Mouse (Mus musculus) Patski (cell line): ENCODE results near the gene Dlg3. TPM values are rescaled to one million over a fixed set of nuclear protein-coding genes. Genes with fewer than 3 reads are reported as not detected.
A peak's percentile ranks its signal among the peaks of the same experiment; 100 is the strongest.

Experiments
- ATAC-seq: fragments of 100-300 bp; one replicate; pipeline ENCODE4 v1.8.0; 2021
- CTCF ChIA-PET: fragments of 350-600 bp; sonication (Branson Sonifier 250); formaldehyde crosslinking; loops from one replicate; lab custom pipeline; 2022; ENCODE audit warnings: inconsistent platforms; lab: Charles Lee
- POLR2A ChIA-PET: fragments of 350-600 bp; sonication (Branson Sonifier 250); formaldehyde crosslinking; loops from one replicate; lab custom pipeline; 2022; ENCODE audit warnings: antibody characterized with exemption, inconsistent platforms; lab: Charles Lee
- DNase-seq: peaks from one replicate; pipeline ENCODE4 v3.0.0-alpha.2; 2011; ENCODE audit warnings: low read depth, low spot score
- H3K27me3 ChIP-seq: fragments of 371-371 bp; one replicate; pipeline ENCODE4 v1.5.1; 2021
- CTCF ChIP-seq: fragments of 100-300 bp; IDR thresholded peaks from one replicate; pipeline ENCODE4 v1.5.1; 2021
- in situ Hi-C: fragments of 300-500 bp; cut with MboI; formaldehyde crosslinking; loops from 3 replicates; pipeline ENCODE4 v1.11.1; 2018; ENCODE audit warnings: low pct_unique_long_range_greater_than_20kb, mixed read lengths
- polyA plus RNA-seq: library from polyadenylated mRNA; unstranded; gene quantifications from one replicate; pipeline ENCODE4 v1.2.3, GENCODE M21; 2021

The Dlg3 gene
- 24.0 TPM for polyA plus RNA-seq

DNA sequence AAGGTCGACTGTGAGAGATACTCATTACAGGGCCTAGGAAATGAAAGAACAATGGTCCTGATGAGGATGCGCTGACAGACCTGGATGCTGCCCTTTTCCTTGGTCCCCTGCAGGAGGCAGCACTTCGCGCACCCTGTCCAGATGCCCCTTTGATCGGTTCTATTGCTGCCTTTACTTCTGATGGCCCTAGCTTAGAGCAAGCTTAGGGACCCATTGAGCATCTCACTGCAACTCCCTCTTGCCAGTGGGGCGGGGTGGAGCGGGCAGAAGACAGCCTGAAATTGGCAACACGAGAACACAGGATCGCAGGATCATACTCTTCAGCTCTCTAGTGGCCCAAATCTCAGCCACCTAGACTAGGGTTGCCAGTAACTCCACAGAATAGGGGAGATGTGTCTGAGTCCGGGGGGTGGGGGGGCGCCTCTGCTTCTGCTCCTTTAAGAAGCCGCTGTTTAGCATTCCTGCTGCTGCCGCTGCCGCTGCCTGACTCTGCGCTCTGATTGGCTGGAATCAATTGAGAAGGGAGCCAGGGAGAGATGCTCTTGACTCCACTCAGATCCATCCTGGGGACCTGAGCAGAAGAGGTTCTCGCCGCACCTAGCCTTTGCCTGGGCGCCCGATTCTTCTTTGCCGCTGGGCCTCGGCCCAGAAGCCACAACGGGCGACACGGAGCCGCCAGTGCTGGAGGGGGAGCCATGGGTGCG is at the start of gene Dlg3:
TSS of gene Dlg3 (plus strand) at position 542 of the 704 bp plus-strand sequence.
- CTCF ChIA-PET = no interaction called here
- POLR2A ChIA-PET = no interaction called here
- peaks cover 6% of the 10 kb centered on the region for H3K27me3 ChIP-seq
- no peak for DNase-seq
- TF ChIP-seq CTCF = no peak
- ATAC-seq = peak; percentile 65
- in situ Hi-C loops = loop anchor here (10.0 kb wide), 1 partner anchor 57 kb away; no protein-coding TSS in a partner anchor

- DNase-seq (no peak), ATAC-seq (no peak)
- TF ChIP-seq CTCF = no peak
- in situ Hi-C loops = no loop called here
- POLR2A ChIA-PET = no interaction called here
- CTCF ChIA-PET = interaction anchor here (1.1 to 1.4 kb wide), 4 partner anchors 8 to 75 kb away, joined by 3 read pairs; no protein-coding TSS in a partner anchor
- H3K27me3 ChIP-seq = peaks cover 6% of the 10 kb centered on the region
These were observed 38.6 kb upstream of the Dlg3 start for GRCm38 (mm10) chrX:100728947-100729346.

- in situ Hi-C loops = loop anchor here (10.0 kb wide), 1 partner anchor 105 kb away; the partner anchor contains the start of genes Kif4 and Pdzd11
- TF ChIP-seq CTCF = no peak
- H3K27me3 ChIP-seq = peaks cover 6% of the 10 kb centered on the region
- ChIA-PET CTCF (interaction anchor here (1.1 to 1.4 kb wide), 4 partner anchors 9 to 76 kb away, joined by 3 read pairs; no protein-coding TSS in a partner anchor), POLR2A (interaction anchor here (0.6 to 0.7 kb wide), 4 partner anchors 16 to 1365 kb away, joined by 3 to 7 read pairs (median 4); no protein-coding TSS in a partner anchor)
- ATAC-seq = peak; percentile 83
- DNase-seq = no peak
These were observed 37.8 kb upstream of the Dlg3 start, which contains the start of gene Gdpd2 for GRCm38 (mm10) chrX:100729665-100730188. Gdpd2 (plus strand) TSS chrX:100729873.

DNA sequence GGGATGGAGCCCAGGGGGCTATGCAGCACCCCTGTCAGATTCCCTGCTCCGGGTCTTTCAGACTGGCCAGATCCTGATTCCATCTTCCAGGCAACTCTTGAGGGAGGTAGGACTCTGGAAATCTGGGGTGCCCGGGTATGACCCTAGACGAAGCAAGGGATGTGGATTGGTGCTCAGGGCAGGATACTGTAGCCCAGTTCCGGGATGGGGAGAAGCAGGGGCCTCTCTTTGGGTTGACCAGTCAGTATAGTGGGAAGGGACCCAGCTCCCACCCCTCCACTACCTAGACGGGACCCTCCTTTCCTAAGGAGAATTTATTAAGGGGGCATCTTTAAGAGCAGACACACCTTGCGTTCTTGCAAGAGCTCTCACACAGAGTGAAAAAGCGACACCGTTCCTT is 37.3 kb upstream of the Dlg3 start:
- ATAC-seq (no peak), DNase-seq (no peak)
- H3K27me3 ChIP-seq = peaks cover 4% of the 10 kb centered on the region
- in situ Hi-C loops = loop anchor here (10.0 kb wide), 1 partner anchor 105 kb away; the partner anchor contains the start of genes Kif4 and Pdzd11
- ChIA-PET POLR2A (interaction anchor here (0.7 kb wide), 2 partner anchors 16 to 598 kb away, joined by 5 to 7 read pairs; no protein-coding TSS in a partner anchor), CTCF (interaction anchor here (1.2 to 1.4 kb wide), 2 partner anchors 9 to 10 kb away, joined by 3 read pairs; no protein-coding TSS in a partner anchor)
- TF ChIP-seq CTCF = no peak

GRCm38 (mm10) chrX:100734359-100734758 is 33.2 kb upstream of the Dlg3 start:
- in situ Hi-C loops = loop anchor here (10.0 kb wide), 1 partner anchor 110 kb away; the partner anchor contains the start of genes Kif4 and Pdzd11
- no peak for DNase-seq
- peaks cover 9% of the 10 kb centered on the region for H3K27me3 ChIP-seq
- POLR2A ChIA-PET = no interaction called here
- TF ChIP-seq CTCF = no peak
- no peak for ATAC-seq
- CTCF ChIA-PET = no interaction called here

DNA sequence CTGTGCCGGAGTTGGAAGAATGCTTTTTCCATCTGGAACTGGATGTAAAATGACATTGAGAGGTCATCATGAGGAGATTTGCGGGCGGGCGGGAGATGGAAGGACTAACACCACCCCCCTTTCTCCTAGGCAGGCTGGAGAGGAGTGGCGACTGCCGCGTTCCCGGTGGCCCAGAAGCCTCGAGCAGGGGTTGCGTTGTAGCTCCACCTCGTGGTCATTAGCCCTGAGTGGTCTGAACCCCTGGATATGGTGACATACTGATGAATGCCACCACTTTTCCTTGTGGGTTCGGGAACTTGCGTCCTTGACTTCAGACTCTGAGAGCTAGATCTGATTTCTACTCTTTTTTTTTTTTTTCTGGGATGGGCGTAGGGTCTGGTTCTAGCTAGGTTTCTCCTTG is 28.6 kb upstream of the Dlg3 start:
- ChIA-PET CTCF (interaction anchor here (0.6 to 1.0 kb wide), 2 partner anchors 87 to 117 kb away, joined by 3 to 4 read pairs; no protein-coding TSS in a partner anchor), POLR2A (no interaction called here)
- DNase-seq (no peak), ATAC-seq (no peak)
- in situ Hi-C loops = loop anchor here (10.0 kb wide), 1 partner anchor 114 kb away; the partner anchor contains the start of genes Kif4 and Pdzd11
- H3K27me3 ChIP-seq = peaks cover 6% of the 10 kb centered on the region
- TF ChIP-seq CTCF = no peak

DNA sequence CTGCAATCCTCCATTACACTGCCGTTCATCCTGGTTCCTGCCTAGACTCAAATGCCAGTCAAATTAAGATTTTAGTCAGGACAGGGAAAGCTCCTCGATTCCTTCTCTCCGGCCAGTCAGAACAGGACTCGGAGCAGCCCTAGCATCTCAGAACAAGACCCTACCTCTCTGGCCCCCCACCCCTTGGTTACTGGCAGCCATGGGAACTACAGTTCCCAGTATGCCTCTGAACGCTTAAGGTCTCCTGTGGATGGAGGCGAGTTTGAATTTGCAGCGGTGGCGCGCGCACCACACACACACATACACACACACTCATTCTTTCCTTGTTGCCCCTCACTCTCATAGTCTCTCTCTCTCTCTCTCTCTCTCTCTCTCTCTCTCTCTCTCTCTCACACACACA is 28.1 kb upstream of the Dlg3 start:
- TF ChIP-seq CTCF = no peak
- in situ Hi-C loops = loop anchor here (10.0 kb wide), 1 partner anchor 115 kb away; the partner anchor contains the start of genes Kif4 and Pdzd11
- peaks cover 6% of the 10 kb centered on the region for H3K27me3 ChIP-seq
- no peak for DNase-seq
- ChIA-PET CTCF (interaction anchor here (0.6 to 1.0 kb wide), 2 partner anchors 87 to 117 kb away, joined by 3 to 4 read pairs; no protein-coding TSS in a partner anchor), POLR2A (interaction anchor here (0.7 kb wide), 1 partner anchor 56 kb away, joined by 4 read pairs; no protein-coding TSS in a partner anchor)
- ATAC-seq = no peak

- in situ Hi-C loops = no loop called here
- DNase-seq (no peak), ATAC-seq (no peak)
- TF ChIP-seq CTCF = no peak
- H3K27me3 ChIP-seq = peaks cover 6% of the 10 kb centered on the region
- ChIA-PET POLR2A (no interaction called here), CTCF (no interaction called here)
These were observed 26.7 kb upstream of the Dlg3 start for GRCm38 (mm10) chrX:100740785-100741184.

GRCm38 (mm10) chrX:100741940-100742339 is 25.6 kb upstream of the Dlg3 start:
- no peak for TF ChIP-seq CTCF
- CTCF ChIA-PET = interaction anchor here (0.8 kb wide), 1 partner anchor 201 kb away, joined by 3 read pairs; no protein-coding TSS in a partner anchor
- in situ Hi-C loops = no loop called here
- POLR2A ChIA-PET = no interaction called here
- peaks cover 10% of the 10 kb centered on the region for H3K27me3 ChIP-seq
- DNase-seq (no peak), ATAC-seq (no peak)

GRCm38 (mm10) chrX:100765855-100766254 is 1.7 kb upstream of the Dlg3 start:
- ChIA-PET CTCF (no interaction called here), POLR2A (no interaction called here)
- ATAC-seq (no peak), DNase-seq (no peak)
- H3K27me3 ChIP-seq = peaks cover 6% of the 10 kb centered on the region
- TF ChIP-seq CTCF = no peak
- in situ Hi-C loops = loop anchor here (10.0 kb wide), 1 partner anchor 59 kb away; no protein-coding TSS in a partner anchor
